Mouse (Mus musculus) erythroblast, embryonic 14.5 days (primary cell): ENCODE results near the gene Pdik1l.

Experiments
- GATA1 ChIP-seq: IDR thresholded peaks from 2 replicates; pipeline ENCODE4 v1.6.1; 2012; ENCODE audit warnings: low read length, inconsistent platforms, mixed read lengths
- TAL1 ChIP-seq: IDR thresholded peaks from 3 replicates; pipeline ENCODE4 v1.6.1; 2012; ENCODE audit warnings: low read length, inconsistent platforms, mixed read lengths

- TF ChIP-seq GATA1 (no peak), TAL1 (no peak)
These were observed 40.5 kb upstream of the Pdik1l start for GRCm38 (mm10) chr4:134328151-134328550.
